Mouse (Mus musculus) inflammation-experienced regulatory T-cells, adult 6 months (primary cell): ENCODE data around the gene Prlh. TPM values are rescaled to one million over a fixed set of nuclear protein-coding genes. Genes with fewer than 3 reads are reported as not detected.

Experiments
- ATAC-seq: one replicate; pipeline ENCODE4 v1.8.0; 2017
- polyA plus RNA-seq, 3 experiments: library from polyadenylated mRNA; unstranded; fragments of 100-300 nt; shearing (Covaris generic); gene quantifications; one replicate each; pipeline ENCODE4 v1.2.1; 2017

Prlh gene
- polyA plus RNA-seq, 3 experiments from 2014 or later = not detected

- ATAC-seq = no peak
Observed at GRCm38 (mm10) chr1:91001871-91002539, 49.1 kb downstream of the Prlh start.

GRCm38 (mm10) chr1:91002641-91003040, 49.7 kb downstream of the Prlh start:
- no peak for ATAC-seq

Other genes starting within 250 kb of the Prlh start
- under 1 TPM in 1 of 3 experiments, not detected in 2; 0.08 TPM for gene Col6a3, start 109.1 kb upstream of the Prlh start, polyA plus RNA-seq
- gene Mlph, start 38.0 kb upstream of the Prlh start, polyA plus RNA-seq = not detected
- not detected for gene Rab17, start 16.6 kb downstream of the Prlh start, polyA plus RNA-seq
- 100 to 1,000 TPM; 200 to 230 (median 201) TPM for gene Lrrfip1, start 45.6 kb downstream of the Prlh start, polyA plus RNA-seq
- gene Rbm44, start 192.0 kb downstream of the Prlh start, polyA plus RNA-seq = 1 to 10 TPM in 2 of 3 experiments, not detected in 1; 1.3 to 8.0 TPM
- gene Ramp1, start 226.7 kb downstream of the Prlh start, polyA plus RNA-seq = 10 to 100 TPM; 10.3 to 37.8 (median 35.7) TPM